Mouse (Mus musculus) liver, embryonic 14.5 days (tissue): Measurements from ENCODE around the gene Pcnx2. TPM values are rescaled to one million over a fixed set of nuclear protein-coding genes. Genes with fewer than 3 reads are reported as not detected.

Experiments used
- ATAC-seq: fragments of 200-750 bp; cut with Nextera tagmentation; 2 replicates; pipeline ENCODE4 v1.8.0; 2017; ENCODE audit warnings: moderate number of reproducible peaks, mild to moderate bottlenecking, moderate library complexity; ENCODE audit not compliant: insufficient read depth
- DNase-seq, 3 experiments: peaks; one replicate each; pipeline ENCODE4 v3.0.0-alpha.2; 2012 to 2013; ENCODE audit warnings: low read depth in 3 of 3, low spot score in 3 of 3
- H3K27ac ChIP-seq: fragments of 300-500 bp; sonication (generic); 2 replicates; pipeline ENCODE4 v1.5.1; 2014; ENCODE audit warnings: moderate library complexity, mild to moderate bottlenecking, control low read depth, inconsistent platforms
- H3K27me3 ChIP-seq: fragments of 300-500 bp; sonication (generic); 2 replicates; pipeline ENCODE4 v1.6.1; 2014; ENCODE audit warnings: mild to moderate bottlenecking, low read length, moderate library complexity; ENCODE audit not compliant: control insufficient read depth, insufficient read depth
- H3K36me3 ChIP-seq: fragments of 300-500 bp; sonication (generic); replicated peaks from 2 replicates; pipeline ENCODE4 v1.6.1; 2014; ENCODE audit warnings: low read depth; ENCODE audit not compliant: control insufficient read depth, insufficient read depth
- H3K4me1 ChIP-seq, 2 experiments: fragments of 200-500 bp in 1 of 2; fragments of 300-500 bp in 1 of 2; sonication (generic) in 1 of 2; replicated peaks; 2 replicates each; pipeline ENCODE4 v1.6.1; 2012 to 2014; ENCODE audit warnings: antibody characterized with exemption in 1 of 2, inconsistent platforms in 1 of 2, low read length in 1 of 2; ENCODE audit not compliant: control insufficient read depth in 2 of 2, insufficient read depth in 2 of 2
- H3K4me2 ChIP-seq: fragments of 300-500 bp; sonication (generic); 2 replicates; pipeline ENCODE4 v1.6.1; 2014; ENCODE audit warnings: low read depth, mild to moderate bottlenecking, control low read depth, moderate library complexity
- H3K4me3 ChIP-seq, 2 experiments: fragments of 200-500 bp in 1 of 2; fragments of 300-500 bp in 1 of 2; sonication (generic) in 1 of 2; 2 replicates each; pipeline ENCODE4 v1.5.1; 2012 to 2014; ENCODE audit warnings: low read depth in 2 of 2, low read length in 2 of 2, mild to moderate bottlenecking in 2 of 2, control low read depth in 1 of 2, inconsistent platforms in 1 of 2, moderate library complexity in 1 of 2; ENCODE audit not compliant: insufficient read depth in 1 of 2
- H3K9ac ChIP-seq: fragments of 300-500 bp; sonication (generic); replicated peaks from 2 replicates; pipeline ENCODE4 v1.6.1; 2014; ENCODE audit warnings: mild to moderate bottlenecking, control low read depth, moderate library complexity
- H3K9me3 ChIP-seq: fragments of 300-500 bp; sonication (generic); 2 replicates; pipeline ENCODE4 v1.6.1; 2016; ENCODE audit warnings: low read length, mixed read lengths; ENCODE audit not compliant: control insufficient read depth
- CTCF ChIP-seq: IDR thresholded peaks from 2 replicates; pipeline ENCODE4 v1.5.1; 2016; ENCODE audit warnings: antibody characterized with exemption, low read depth, control low read depth
- EP300 ChIP-seq: IDR thresholded peaks from 2 replicates; pipeline ENCODE4 v1.6.1; 2016; ENCODE audit warnings: antibody characterized with exemption, low read depth
- WGBS: fragments of 180-500 bp; shearing (Covaris S2); extraction: QIAGEN DNeasy Blood & Tissue Kit; methylation state at CpG from one replicate; pipeline ENCODE4 v1.1.7; 2014; ENCODE audit not compliant: insufficient replicate concordance; 5-methylcytosine and 5-hydroxymethylcytosine counted together
- polyA plus RNA-seq, 2 experiments: library from polyadenylated mRNA; depleted of rRNA in 1 of 2; stranded (reverse) in 1 of 2; unstranded in 1 of 2; fragments of >200 nt; fragmentation: Nextera tagmentation in 1 of 2; extraction: Ambion mirVana in 1 of 2; gene quantifications; 2 replicates each; pipeline versions ENCODE4 v1.2.1 to v1.2.3; 2012 to 2014

The Pcnx2 gene
- polyA plus RNA-seq, 2 experiments = 0.19 TPM; not detected in 1

GRCm38 (mm10) chr8:125911229-125911580, 13.1 kb upstream of the Pcnx2 start:
- Histone ChIP-seq H3K27me3 (peaks cover 38% of the 10 kb centered on the region), H3K9ac (no peak overlapping the region), H3K9me3 (no peaks in the 10 kb centered on the region), H3K27ac (no peak overlapping the region), H3K4me3 (peak overlapping the region in 1 of 2 experiments; percentile 44; a peak in 2 of 4 replicates), H3K4me2 (peak overlapping the region; percentile 46), H3K4me1 (peaks cover 0 to 3% of the 10 kb centered on the region in 2 experiments; a peak in 1 of 4 replicates), H3K36me3 (no peaks in the 10 kb centered on the region)
- DNase-seq (no peak), ATAC-seq (no peak)
- WGBS = 2% methylated on average over 24 of the region's 31 CpGs
- no peak for TF ChIP-seq CTCF
- TF ChIP-seq EP300 = no peak

- no peak within 1 kb of the TSS for H3K27ac ChIP-seq
These were observed 12.5 kb upstream of the Pcnx2 start, which contains the start of gene Map3k21 for GRCm38 (mm10) chr8:125910365-125911228. Gene Map3k21 (plus strand): TSS chr8:125910450.

GRCm38 (mm10) chr8:125909661-125910364, 11.7 kb upstream of the Pcnx2 start:
- DNase-seq (no peak), ATAC-seq (no peak)
- Histone ChIP-seq H3K4me3 (peak overlapping the region; percentile 32 to 44), H3K9ac (no peak overlapping the region), H3K4me1 (peaks cover 0 to under 1% of the 10 kb centered on the region in 2 experiments; a peak in 1 of 4 replicates), H3K36me3 (no peaks in the 10 kb centered on the region), H3K27ac (no peak overlapping the region), H3K27me3 (peaks cover 38% of the 10 kb centered on the region), H3K9me3 (no peaks in the 10 kb centered on the region), H3K4me2 (peak overlapping the region; percentile 46)
- TF ChIP-seq CTCF = no peak
- TF ChIP-seq EP300 = no peak
- 4% methylated on average over 30 of the region's 30 CpGs for WGBS

More at GRCm38 (mm10) chr8:125910365-125911228, 12.5 kb upstream of the Pcnx2 start, which contains the start of gene Map3k21:
- 2% methylated on average over 88 of the region's 93 CpGs for WGBS
- DNase-seq (no peak), ATAC-seq (peak; percentile 20; the same call in 1 of the 2 replicates)
- peak within 1 kb of the TSS; percentile 32 to 44 for H3K4me3 ChIP-seq
- TF ChIP-seq CTCF (no peak), EP300 (no peak)
- peak within 1 kb of the TSS; percentile 46 for H3K4me2 ChIP-seq
- no peak within 1 kb of the TSS for H3K9ac ChIP-seq
- no peaks in the 10 kb centered on the region for H3K36me3 ChIP-seq
- H3K9me3 ChIP-seq = no peaks in the 10 kb centered on the region
- H3K4me1 ChIP-seq = peaks cover 0 to 3% of the 10 kb centered on the region in 2 experiments; a peak in 1 of 4 replicates
- H3K27me3 ChIP-seq = peaks cover 38% of the 10 kb centered on the region

- Histone ChIP-seq H3K9me3 (no peaks in the 10 kb centered on the region), H3K27ac (no peak overlapping the region), H3K9ac (no peak overlapping the region), H3K27me3 (peaks cover 35% of the 10 kb centered on the region), H3K4me1 (no peaks in the 10 kb centered on the region), H3K4me3 (no peak overlapping the region), H3K4me2 (no peak overlapping the region), H3K36me3 (no peaks in the 10 kb centered on the region)
- ATAC-seq = no peak
- TF ChIP-seq CTCF (peak; percentile 49), EP300 (no peak)
- DNase-seq = no peak
- WGBS = 51% methylated on average over 2 of the region's 2 CpGs
These were observed 9.2 kb upstream of the Pcnx2 start for GRCm38 (mm10) chr8:125907311-125907710.

- H3K9ac ChIP-seq = no peak overlapping the region
These were observed 7.2 kb upstream of the Pcnx2 start for GRCm38 (mm10) chr8:125905341-125905740.

More at GRCm38 (mm10) chr8:125905341-125905740, 7.2 kb upstream of the Pcnx2 start:
- Histone ChIP-seq H3K4me2 (no peak overlapping the region), H3K27me3 (peaks cover 17% of the 10 kb centered on the region), H3K4me1 (no peaks in the 10 kb centered on the region), H3K9me3 (no peaks in the 10 kb centered on the region), H3K36me3 (no peaks in the 10 kb centered on the region), H3K4me3 (no peak overlapping the region), H3K27ac (no peak overlapping the region)
- TF ChIP-seq EP300 (no peak), CTCF (no peak)
- ATAC-seq (no peak), DNase-seq (no peak)
- 57% methylated on average over 2 of the region's 2 CpGs for WGBS
